Mouse (Mus musculus) midbrain, embryonic 11.5 days (tissue): Measurements from ENCODE around the gene Syne3. TPM values are rescaled to one million over a fixed set of nuclear protein-coding genes. Genes with fewer than 3 reads are reported as not detected.
A peak's percentile ranks its signal among the peaks of the same experiment; 100 is the strongest.

Experiments used
- ATAC-seq: fragments of 200-750 bp; cut with Nextera tagmentation; 2 replicates; pipeline ENCODE4 v1.8.0; 2017; ENCODE audit warnings: moderate TSS enrichment, moderate library complexity; ENCODE audit not compliant: low FRiP score
- DNase-seq: peaks from one replicate; pipeline ENCODE4 v3.0.0; 2015; ENCODE audit warnings: low spot score; ENCODE audit errors: missing footprints
- H3K27ac ChIP-seq: fragments of 300-500 bp; sonication (generic); 2 replicates; pipeline ENCODE4 v1.5.1; 2014; ENCODE audit warnings: low read depth, low read length
- H3K27me3 ChIP-seq: fragments of 300-500 bp; sonication (generic); 2 replicates; pipeline ENCODE4 v1.6.1; 2014; ENCODE audit warnings: mild to moderate bottlenecking, low read length, moderate library complexity, mixed read lengths; ENCODE audit not compliant: control insufficient read depth, insufficient read depth
- H3K36me3 ChIP-seq: fragments of 300-500 bp; sonication (generic); 2 replicates; pipeline ENCODE4 v1.6.1; 2014; ENCODE audit warnings: mild to moderate bottlenecking, low read length, moderate library complexity, mixed read lengths; ENCODE audit not compliant: control insufficient read depth, insufficient read depth
- H3K4me1 ChIP-seq: fragments of 300-500 bp; sonication (generic); 2 replicates; pipeline ENCODE4 v1.6.1; 2014; ENCODE audit warnings: low read length; ENCODE audit not compliant: control insufficient read depth, insufficient read depth
- H3K4me2 ChIP-seq: fragments of 300-500 bp; sonication (generic); 2 replicates; pipeline ENCODE4 v1.6.1; 2014; ENCODE audit warnings: mild to moderate bottlenecking, moderate library complexity
- H3K4me3 ChIP-seq: fragments of 300-500 bp; sonication (generic); 2 replicates; pipeline ENCODE4 v1.5.1; 2014; ENCODE audit warnings: low read depth, low read length
- H3K9ac ChIP-seq: fragments of 300-500 bp; sonication (generic); 2 replicates; pipeline ENCODE4 v1.6.1; 2014; ENCODE audit warnings: low read length
- H3K9me3 ChIP-seq: fragments of 300-500 bp; sonication (generic); 2 replicates; pipeline ENCODE4 v1.6.1; 2016; ENCODE audit warnings: low read length; ENCODE audit not compliant: control insufficient read depth
- WGBS: fragments of 180-500 bp; shearing (Covaris S2); extraction: QIAGEN DNeasy Blood & Tissue Kit; methylation state at CpG from one replicate; pipeline ENCODE4 v1.1.7; 2014; 5-methylcytosine and 5-hydroxymethylcytosine counted together
- polyA plus RNA-seq: library from polyadenylated mRNA; unstranded; fragments of >200 nt; fragmentation: Nextera tagmentation; extraction: Ambion mirVana; gene quantifications from 2 replicates; pipeline ENCODE4 v1.2.1, GENCODE M21; 2014

Gene Syne3
- polyA plus RNA-seq, 1 experiment from 2014 or later: not detected

- H3K4me2 ChIP-seq: no peak overlapping the region
- H3K4me1 ChIP-seq: peaks cover 13% of the 10 kb centered on the region
- H3K27ac ChIP-seq: no peak overlapping the region
- H3K4me3 ChIP-seq: no peak overlapping the region
- DNase-seq: no peak
- no peaks in the 10 kb centered on the region for H3K9me3 ChIP-seq
- H3K36me3 ChIP-seq: no peaks in the 10 kb centered on the region
- peaks cover 30% of the 10 kb centered on the region for H3K27me3 ChIP-seq
- ATAC-seq: no peak
- WGBS: 85% methylated on average over 22 of the region's 22 CpGs
- no peak overlapping the region for H3K9ac ChIP-seq
Observed at GRCm38 (mm10) chr12:105004956-105005714, 4.5 kb downstream of the Syne3 start.

DNA sequence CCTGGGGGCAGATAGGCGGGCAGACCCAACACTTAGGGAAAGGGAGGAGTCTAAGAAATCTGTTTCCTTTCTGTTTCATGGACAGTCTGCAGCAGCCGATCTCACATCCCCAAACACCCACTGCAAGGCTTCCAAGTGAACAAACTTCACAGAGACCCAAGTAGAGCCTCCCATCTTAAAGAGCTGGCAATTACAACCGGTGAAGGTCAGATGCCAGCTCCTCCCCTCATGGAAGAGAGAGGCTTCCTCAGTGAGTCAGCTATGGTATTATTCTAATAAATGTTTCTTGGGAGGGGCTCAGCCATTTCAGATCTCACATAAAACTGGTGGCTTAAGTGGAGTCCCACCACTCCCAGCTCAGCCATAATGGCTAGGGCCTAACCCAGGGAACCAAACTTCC, 5.9 kb downstream of the Syne3 start:
- no peak overlapping the region for H3K4me3 ChIP-seq
- WGBS: 85% methylated on average over 3 of the region's 3 CpGs
- no peaks in the 10 kb centered on the region for H3K9me3 ChIP-seq
- H3K4me1 ChIP-seq: peaks cover 7% of the 10 kb centered on the region
- peaks cover 17% of the 10 kb centered on the region for H3K27me3 ChIP-seq
- ATAC-seq: no peak
- no peak for DNase-seq
- H3K9ac ChIP-seq: no peak overlapping the region
- no peak overlapping the region for H3K27ac ChIP-seq
- H3K36me3 ChIP-seq: no peaks in the 10 kb centered on the region
- H3K4me2 ChIP-seq: no peak overlapping the region

DNA sequence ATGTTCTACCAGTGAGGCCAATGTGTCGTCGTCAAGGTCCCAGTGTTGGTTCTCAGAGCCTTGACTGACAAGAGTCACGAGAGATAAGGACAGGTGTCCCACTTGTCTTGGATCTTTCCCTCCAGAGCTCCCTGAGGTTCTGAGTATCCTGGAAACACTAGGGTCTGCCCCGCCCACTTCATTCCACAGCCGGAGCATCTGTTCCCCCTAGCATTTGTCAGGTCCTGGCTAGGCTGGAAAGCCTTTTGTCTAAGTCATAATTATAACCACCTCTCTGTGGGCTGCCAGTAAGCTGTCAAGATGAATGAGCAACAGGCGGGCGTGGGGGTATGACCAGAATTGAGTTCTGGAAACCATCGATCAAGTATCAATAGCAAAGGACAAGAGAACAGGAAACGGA, 6.5 kb downstream of the Syne3 start:
- H3K27me3 ChIP-seq: peaks cover 11% of the 10 kb centered on the region; the same call in 1 of the 2 replicates
- DNase-seq: no peak

DNA sequence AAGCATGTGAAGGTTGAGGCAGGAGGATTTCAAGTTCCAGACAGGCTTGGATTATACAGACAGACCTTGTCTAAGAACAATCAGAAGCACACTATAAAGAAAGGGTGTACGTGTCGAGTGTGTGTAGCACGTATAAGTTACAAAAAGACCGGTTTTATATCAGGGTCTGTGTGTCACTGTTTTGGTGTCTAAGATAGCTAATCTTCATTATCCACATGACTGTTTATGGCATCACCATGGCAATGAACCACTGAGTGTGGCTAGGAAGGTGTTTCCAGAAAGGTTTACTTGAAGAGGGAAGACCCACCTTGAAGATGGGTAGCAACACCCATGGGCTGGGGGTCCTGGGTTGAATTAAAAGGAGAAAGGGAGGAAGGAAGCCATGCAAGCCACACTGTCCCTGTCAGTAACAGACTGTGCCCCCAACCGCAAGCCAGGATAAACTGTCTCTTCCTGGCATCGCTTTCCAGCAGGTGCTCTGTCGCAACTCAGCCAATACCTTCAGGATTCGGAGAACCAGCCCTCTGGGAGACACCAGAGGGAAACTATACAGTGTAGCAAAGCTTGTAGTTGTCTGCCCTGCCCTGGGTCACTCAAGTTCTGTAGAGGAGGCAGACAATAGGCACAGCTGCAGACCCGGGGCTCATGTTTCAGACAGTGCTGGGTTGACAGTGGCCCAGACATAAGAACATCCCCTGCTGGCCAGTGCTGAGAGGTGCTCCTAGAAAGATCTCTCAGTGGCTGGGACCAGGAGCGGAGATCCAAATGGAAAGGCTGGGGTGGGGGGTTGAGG, 7.1 kb downstream of the Syne3 start:
- H3K4me3 ChIP-seq: no peak overlapping the region
- H3K9me3 ChIP-seq: no peaks in the 10 kb centered on the region
- H3K4me1 ChIP-seq: peaks cover 7% of the 10 kb centered on the region
- H3K4me2 ChIP-seq: no peak overlapping the region
- no peak for DNase-seq
- 66% methylated on average over 10 of the region's 10 CpGs for WGBS
- H3K27me3 ChIP-seq: peaks cover 6% of the 10 kb centered on the region; the same call in 1 of the 2 replicates
- no peak for ATAC-seq
- no peaks in the 10 kb centered on the region for H3K36me3 ChIP-seq
- no peak overlapping the region for H3K9ac ChIP-seq
- H3K27ac ChIP-seq: no peak overlapping the region

More for the DNA sequence above, 6.5 kb downstream of the Syne3 start:
- Histone ChIP-seq H3K36me3 (no peaks in the 10 kb centered on the region), H3K27ac (no peak overlapping the region), H3K4me2 (no peak overlapping the region), H3K4me3 (no peak overlapping the region), H3K9me3 (no peaks in the 10 kb centered on the region), H3K4me1 (peaks cover 7% of the 10 kb centered on the region), H3K9ac (no peak overlapping the region)
- ATAC-seq: no peak
- WGBS: 50% methylated on average over 9 of the region's 9 CpGs

GRCm38 (mm10) chr12:105001317-105001716, 8.3 kb downstream of the Syne3 start:
- Histone ChIP-seq H3K4me2 (no peak overlapping the region), H3K4me3 (no peak overlapping the region), H3K36me3 (no peaks in the 10 kb centered on the region), H3K27me3 (no peaks in the 10 kb centered on the region), H3K9me3 (no peaks in the 10 kb centered on the region), H3K27ac (no peak overlapping the region), H3K4me1 (peaks cover 7% of the 10 kb centered on the region), H3K9ac (no peak overlapping the region)
- WGBS: 86% methylated on average over 9 of the region's 9 CpGs
- ATAC-seq (no peak), DNase-seq (no peak)

GRCm38 (mm10) chr12:105000487-105001283, 8.9 kb downstream of the Syne3 start:
- Histone ChIP-seq H3K4me1 (peaks cover 7% of the 10 kb centered on the region), H3K9ac (no peak overlapping the region), H3K4me3 (no peak overlapping the region), H3K4me2 (no peak overlapping the region), H3K27ac (no peak overlapping the region), H3K36me3 (no peaks in the 10 kb centered on the region), H3K27me3 (no peaks in the 10 kb centered on the region), H3K9me3 (no peaks in the 10 kb centered on the region)
- WGBS: 84% methylated on average over 9 of the region's 9 CpGs
- ATAC-seq: no peak
- DNase-seq: no peak

- no peak overlapping the region for H3K4me2 ChIP-seq
- no peak for DNase-seq
- 65% methylated on average over 8 of the region's 8 CpGs for whole genome bisulfite sequencing
- peaks cover 7% of the 10 kb centered on the region for H3K4me1 ChIP-seq
- no peaks in the 10 kb centered on the region for H3K36me3 ChIP-seq
- no peak overlapping the region for H3K27ac ChIP-seq
- no peak overlapping the region for H3K9ac ChIP-seq
- H3K4me3 ChIP-seq: no peak overlapping the region
- no peaks in the 10 kb centered on the region for H3K9me3 ChIP-seq
- ATAC-seq: no peak
- no peaks in the 10 kb centered on the region for H3K27me3 ChIP-seq
Observed at GRCm38 (mm10) chr12:104999171-104999570, 10.4 kb downstream of the Syne3 start.

DNA sequence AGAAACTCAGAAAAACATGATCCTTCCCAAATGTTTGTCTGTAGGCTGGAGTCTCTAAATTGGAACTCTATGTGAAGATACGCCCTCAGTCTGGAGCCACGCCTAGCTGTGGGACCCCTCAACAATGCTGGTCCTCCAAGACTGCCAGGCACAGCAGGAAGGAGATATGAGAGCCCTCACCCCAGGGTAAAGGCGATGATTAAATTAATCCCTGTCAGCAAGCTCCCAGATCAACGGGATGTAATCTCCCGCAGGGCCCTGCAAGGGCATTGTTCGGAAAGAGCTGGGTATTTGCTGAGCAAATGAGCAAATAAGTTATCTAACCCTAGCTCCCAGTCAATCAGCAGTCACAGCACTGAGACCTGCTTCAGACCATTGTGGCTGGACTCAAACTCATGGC, 11.1 kb downstream of the Syne3 start:
- Histone ChIP-seq H3K4me1 (peaks cover 7% of the 10 kb centered on the region), H3K9ac (no peak overlapping the region), H3K9me3 (no peaks in the 10 kb centered on the region), H3K27me3 (no peaks in the 10 kb centered on the region), H3K4me3 (no peak overlapping the region), H3K36me3 (no peaks in the 10 kb centered on the region), H3K4me2 (no peak overlapping the region), H3K27ac (no peak overlapping the region)
- peak; percentile 79 for DNase-seq
- no peak for ATAC-seq
- WGBS: 50% methylated on average over 6 of the region's 6 CpGs
